Mouse (Mus musculus): Measurements from ENCODE around the gene Mfsd14a.
"Not testable (repeated sequence)": the region's sequence is repeated elsewhere in the genome, so short reads cannot be mapped to it uniquely, and the experiment has no call there.

Gene Mfsd14a

DNA sequence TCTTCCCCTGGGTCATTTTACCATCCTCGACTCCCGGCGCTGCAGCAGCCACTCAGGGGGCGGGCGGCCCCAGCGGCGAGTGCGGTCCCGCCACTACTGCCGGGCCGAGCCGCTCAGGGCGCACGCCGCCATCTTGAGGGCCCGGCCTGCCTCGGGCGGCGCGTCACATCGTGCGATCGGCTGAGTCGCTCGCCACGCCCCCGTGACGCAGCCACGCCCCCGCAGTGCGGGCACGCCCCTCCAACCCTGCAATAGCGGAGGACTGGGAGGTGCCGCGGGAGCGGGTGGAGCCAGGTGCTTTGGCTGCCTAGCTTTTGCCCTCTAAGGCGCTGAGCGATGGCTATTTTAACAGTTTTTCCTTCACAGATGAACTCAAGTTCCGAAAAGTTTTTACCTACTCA is at the start of gene Mfsd14a:
Gene Mfsd14a (minus strand): TSS at position 215 of the 401 bp plus-strand sequence.
- peak; percentile 99 for DNase-seq

DNA sequence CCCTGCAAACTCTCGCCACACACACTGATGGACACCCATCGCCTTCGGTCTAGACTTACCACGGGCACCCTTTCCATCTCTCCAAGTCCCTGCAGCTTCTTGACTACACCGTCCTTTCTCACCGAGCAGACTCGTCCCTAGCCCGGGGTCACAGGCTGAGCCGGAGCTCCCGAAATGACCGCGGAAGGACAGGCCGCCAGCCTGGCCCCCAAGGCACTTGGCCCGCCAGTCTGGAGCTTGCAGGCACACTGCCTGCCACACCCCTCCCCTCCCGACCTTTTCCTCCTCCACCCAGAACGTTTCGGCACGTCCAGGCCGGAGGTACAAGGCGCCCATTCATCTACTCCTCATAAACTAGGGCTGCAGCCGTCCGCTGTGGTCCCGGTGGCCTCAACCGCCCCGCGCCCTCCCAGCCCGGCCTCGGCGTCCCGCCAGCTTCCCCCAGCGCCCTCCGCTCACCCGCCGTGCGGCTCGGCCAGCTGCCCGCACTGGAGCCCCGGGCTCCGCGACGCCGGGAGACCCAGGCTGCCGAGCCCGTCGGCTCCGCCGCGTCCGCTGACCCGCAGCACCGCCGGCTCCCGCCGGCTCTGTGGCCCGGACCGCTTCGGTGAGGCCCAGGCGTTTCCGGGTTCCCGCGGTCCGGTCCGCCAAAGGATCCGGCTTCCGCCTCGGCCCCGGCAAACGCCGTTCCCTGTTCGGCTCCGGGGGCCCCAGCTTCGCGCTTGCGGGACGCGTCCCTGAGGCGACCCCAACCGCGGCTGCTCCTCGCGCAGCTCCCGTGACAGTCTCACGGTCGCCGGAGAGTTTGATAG is 49.4 kb upstream of the Mfsd14a start:
- peak; percentile 86 for DNase-seq

GRCm38 (mm10) chr3:116710941-116711340 is 48.5 kb upstream of the Mfsd14a start:
- DNase-seq = no peak

DNA sequence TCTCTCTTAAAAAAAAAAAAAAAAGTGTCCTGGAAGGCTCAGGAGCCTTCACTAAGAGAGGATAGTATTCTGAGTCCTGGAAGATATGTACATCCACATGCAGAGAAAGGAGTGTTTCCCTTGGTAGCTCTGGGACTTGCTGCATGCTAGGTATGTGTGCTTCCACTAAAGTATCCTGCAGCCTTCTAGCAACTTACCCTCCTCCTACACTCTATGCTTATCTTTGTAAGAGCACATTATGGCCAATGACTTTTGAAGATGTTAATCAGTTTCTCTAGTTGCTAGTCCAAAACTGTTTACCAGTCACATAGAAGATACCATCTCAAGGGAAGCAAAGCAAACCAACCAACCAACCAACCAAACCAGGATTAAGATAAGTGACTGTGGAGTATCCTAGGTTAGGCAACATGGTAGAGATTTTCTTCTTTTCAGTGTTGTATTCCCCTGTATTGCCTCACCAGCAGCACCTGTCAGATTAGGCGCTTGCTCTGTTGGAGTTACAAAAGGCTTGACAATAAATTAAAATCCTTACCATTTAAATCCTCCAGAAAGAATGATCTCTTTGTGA is 43.2 kb upstream of the Mfsd14a start:
- DNase-seq = no peak

DNA sequence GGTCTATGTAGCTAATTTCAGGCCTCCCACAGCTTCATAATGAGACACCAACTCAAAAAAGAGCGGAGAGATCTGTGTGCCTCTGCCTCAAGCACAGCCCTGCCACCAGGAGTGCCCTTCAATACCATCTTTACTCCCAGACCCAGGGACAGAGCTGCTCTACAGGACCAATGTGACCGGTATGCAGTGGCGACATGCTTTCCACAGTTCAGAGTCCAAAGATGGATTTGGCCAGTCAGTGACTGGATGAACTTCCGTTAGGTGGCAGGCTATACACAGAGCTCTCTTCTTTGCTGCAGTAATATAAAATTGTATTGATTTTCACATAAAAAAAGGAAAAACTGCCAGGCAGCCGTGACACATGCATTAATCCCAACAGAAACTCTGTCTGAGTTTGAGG is 41.4 kb upstream of the Mfsd14a start:
- no peak for DNase-seq

DNA sequence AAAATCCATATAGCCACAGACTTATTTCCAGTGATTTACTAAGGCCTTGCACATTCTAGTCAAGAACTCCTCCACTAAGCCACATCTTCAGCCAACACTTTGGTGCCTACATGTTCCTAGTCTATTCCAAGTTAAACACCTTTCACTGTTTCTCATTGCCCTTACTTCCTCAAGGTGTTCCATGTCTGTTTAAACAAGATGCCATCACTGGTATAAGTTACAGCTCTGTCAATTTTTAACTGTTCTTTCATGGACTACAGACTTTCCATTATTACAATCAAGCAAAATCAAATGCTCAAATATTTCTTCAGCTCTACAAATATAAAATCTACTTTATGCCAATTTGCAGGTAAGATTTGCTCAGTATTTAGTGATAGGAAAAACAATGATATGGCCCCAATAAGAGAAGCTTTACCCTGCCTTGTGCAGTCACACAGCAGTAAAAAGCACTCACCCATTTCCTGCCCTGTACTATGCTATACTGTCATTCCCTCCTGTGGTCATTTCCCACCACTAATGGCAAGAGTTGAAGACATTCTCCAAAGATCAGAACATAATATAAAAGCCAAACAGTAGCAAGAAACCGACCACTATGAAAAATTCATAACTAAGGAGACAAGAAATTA is 40.3 kb upstream of the Mfsd14a start:
- no peak for DNase-seq

- DNase-seq = no peak
These were observed 39.1 kb upstream of the Mfsd14a start for GRCm38 (mm10) chr3:116701601-116702000.

DNA sequence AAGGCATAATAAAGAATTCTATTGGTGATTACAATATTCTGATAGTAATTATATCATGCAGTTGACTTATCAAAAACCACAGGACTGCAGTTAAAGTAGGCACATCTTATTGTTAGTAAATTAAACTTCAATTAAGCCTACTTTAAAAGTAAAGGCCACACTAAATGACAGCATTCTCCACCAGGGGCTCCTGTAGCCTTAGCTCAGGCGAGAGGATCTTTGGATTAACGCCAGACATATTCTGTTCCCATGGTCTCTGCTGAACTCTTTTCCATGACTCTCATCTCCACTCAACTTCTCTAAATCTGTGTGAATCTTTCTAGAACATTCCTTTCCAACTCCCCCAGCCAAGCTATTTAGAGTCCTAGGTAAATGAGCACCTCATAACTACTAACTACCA is 36.3 kb upstream of the Mfsd14a start:
- DNase-seq = no peak

- DNase-seq = no peak
These were observed 33.1 kb upstream of the Mfsd14a start for GRCm38 (mm10) chr3:116695666-116695985.

- DNase-seq = no peak
These were observed 32.6 kb upstream of the Mfsd14a start for GRCm38 (mm10) chr3:116694955-116695665.

GRCm38 (mm10) chr3:116694312-116694711 is 31.8 kb upstream of the Mfsd14a start:
- no peak for DNase-seq

DNA sequence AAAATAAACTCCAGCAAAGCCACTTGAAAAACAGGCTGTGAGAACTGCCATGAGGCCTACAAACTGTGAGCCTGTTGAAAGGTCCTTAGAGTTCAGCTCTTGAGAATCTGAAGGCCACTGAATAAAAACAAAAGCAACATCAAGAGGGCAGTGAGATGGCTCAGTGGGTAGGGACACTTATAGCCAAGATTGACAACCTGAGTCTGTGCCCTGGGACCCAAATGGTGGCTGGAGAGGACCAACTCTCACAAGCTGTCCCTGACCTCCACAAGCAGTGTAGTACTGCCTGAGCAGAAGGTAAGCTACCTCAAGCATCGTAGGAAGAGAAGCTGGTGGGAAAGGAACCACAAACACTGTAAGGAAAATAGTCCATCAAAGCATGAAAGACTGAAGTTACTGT is 18.7 kb upstream of the Mfsd14a start, which contains the start of gene Gm43191:
Gene Gm43191 (minus strand): TSS at position 101 of the 400 bp plus-strand sequence.
- DNase-seq = no peak

DNA sequence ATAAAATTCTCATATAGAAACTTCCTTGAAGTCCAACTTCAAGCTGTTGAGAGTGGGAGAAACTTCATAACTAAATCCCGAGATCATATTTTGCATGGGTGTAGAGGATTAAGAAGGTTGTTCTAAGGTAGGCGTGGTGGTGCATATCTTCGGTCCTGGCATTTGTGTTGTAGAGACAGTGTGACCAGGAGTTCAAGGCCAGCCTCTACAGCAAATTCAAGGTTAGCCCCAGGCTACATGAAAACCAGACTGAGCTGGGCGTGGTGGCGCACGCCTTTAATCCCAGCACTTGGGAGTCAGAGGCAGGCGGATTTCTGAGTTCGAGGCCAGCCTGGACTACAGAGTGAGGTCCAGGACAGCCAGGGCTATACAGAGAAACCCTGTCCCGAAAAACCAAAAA is 1.8 kb upstream of the Mfsd14a start:
- DNase-seq = not testable (repeated sequence)

DNA sequence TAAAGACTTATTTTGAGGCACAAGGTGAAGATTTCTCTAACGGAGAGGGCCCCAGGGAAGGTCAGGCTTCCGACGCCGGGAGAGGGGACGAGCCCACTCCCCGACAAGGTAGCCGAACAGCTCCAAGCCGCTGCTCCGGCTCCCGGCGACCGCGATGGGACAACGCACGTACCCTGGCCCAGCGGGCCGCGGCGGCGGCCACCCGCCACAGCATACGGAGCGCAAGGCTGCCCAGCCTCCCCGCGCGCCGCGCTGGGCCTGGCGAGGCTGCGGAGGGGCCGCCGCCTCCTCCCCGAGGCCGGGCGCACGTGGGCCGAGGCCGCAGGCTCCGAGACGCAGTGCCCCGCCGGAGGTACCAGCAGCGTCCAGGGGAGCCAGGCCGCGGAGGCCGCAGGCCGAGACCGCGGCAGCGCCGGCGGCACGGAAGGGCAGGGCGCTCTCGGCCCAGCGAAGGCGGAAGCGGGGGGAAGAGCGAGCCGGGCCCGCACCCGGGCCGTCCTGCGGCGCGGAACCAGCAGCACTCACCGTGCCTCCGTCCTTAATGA is 535 bp downstream of the Mfsd14a start:
- DNase-seq = no peak

- no peak for DNase-seq
These were observed 1.1 kb downstream of the Mfsd14a start for GRCm38 (mm10) chr3:116661288-116661869.

GRCm38 (mm10) chr3:116659856-116660430 is 2.5 kb downstream of the Mfsd14a start:
- DNase-seq = no peak

GRCm38 (mm10) chr3:116658928-116659565 is 3.4 kb downstream of the Mfsd14a start:
- DNase-seq = no peak

DNA sequence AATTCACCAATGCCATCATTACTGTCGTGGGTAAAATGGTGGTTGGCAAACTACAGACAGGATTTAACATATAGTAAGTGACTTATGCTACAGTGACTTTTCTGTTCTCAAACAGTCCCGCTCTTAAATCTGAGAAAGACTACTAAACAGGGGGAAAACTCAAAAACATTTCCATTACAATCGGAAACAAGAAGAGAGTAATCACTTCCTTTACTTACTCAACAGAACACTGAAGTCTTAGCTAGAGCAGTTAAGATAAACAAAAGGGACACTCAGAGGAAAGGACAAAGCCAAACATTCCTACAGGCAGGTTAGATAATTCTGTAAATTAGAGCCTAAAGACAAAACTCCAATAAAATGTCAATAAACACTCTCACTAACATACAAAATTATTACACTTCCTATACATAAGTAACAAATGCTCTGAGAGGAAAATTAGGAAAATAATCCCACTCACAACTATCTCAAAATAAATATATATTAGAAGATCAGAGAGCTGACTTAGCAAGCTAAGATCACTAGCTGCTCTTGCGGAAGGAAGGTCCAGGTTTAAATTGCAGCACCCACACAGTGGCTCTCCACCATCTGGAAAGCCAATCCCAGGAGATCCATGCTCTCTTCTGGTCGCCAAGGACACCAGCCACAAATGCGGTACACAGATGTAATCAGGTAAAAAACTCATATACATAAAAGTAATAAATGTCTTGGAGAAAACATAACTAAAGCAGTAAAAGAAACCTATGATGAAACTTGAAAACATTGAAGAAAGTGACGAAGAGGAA is 6.1 kb downstream of the Mfsd14a start:
- DNase-seq = no peak

DNA sequence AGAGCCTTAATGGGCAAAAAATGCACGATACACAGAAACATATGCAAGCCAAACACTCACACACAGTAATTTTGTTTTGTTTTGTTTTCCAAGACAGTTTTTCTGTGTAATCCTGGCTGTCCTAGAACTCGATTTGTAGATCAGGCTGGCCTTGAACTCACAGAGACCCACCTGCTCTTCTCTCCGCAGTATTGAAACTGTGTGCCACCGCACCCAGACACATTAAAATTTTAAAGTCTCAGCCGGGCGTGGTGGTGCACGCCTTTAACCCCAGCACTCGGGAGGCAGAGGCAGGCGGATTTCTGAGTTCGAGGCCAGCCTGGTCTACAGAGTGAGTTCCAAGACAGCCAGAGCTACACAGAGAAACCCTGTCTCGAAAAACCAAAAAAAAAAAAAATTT is 8.4 kb downstream of the Mfsd14a start:
- not testable (repeated sequence) for DNase-seq

- no peak for DNase-seq
These were observed 9.1 kb downstream of the Mfsd14a start for GRCm38 (mm10) chr3:116653278-116653945.

Data from right cerebral cortex, postnatal 25 days (tissue).